Mouse (Mus musculus): ENCODE measurements around the gene Scyl3. TPM values are rescaled to one million over a fixed set of nuclear protein-coding genes. Genes with fewer than 3 reads are reported as not detected.
A peak's percentile ranks its signal among the peaks of the same experiment; 100 is the strongest.

Gene Scyl3
- total RNA-seq (2022): 10 to 100 TPM; 17.4 to 29.5 (median 23.7) TPM

DNA sequence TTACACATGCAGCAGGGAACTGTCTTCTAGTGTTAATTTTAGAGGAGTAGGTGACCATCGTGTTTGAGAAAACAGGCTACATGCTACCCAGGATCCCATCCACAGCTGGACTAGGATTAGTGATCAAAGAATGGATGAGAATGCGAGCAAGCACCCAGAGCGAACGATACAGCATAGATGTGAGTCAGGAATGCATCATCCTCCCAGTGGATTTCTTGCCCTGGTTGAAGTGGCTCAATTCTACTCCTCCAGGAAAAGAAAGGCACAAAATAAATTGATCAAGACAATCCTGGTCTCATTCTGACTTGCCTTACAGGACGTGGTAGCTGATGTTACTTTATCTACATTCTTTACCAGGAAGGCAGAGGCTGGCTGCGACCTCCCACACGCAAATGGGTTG is at the start of gene Scyl3:
Gene Scyl3, plus strand, starts transcription at position 255 of the 400 bp plus-strand sequence.
- DNase-seq: no peak

DNA sequence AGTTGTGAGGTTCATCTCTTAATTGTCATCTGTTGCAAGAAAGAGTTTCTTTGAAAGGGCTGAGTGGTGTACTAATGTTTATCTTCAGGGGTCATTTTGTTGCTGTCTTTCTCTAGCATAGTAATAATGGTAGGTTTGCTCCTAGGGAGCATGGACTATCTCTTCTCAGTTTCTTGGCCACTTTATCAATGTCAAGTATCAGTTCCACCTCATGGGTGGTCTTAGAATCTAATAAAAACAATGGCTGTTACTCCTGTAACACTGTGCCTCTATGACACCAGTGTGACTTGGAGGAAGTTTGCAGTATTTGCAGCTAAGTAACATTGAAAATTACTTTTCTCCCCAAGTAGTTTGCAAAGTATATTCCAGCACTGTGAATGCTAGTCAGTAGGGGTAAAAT is 39.3 kb upstream of the Scyl3 start:
- DNase-seq: no peak

DNA sequence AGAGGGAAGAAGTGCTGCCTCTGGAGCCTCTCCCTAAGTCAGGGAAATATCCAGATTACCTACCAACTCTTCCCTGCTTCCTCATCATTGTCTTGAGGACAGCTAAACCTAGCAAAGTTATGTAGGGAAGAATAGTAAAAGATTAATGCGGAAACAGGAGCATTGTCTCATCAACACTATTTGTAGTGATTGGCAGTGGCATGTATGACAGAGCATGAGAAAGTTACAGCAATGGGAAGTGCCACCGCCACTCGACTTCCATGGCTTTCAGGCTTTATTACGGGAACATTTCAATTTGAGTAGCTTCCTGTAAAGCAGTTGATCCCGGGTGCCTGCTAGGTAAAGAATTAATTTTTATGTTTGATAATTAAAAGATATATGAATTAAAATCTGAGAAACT is 35.6 kb upstream of the Scyl3 start:
- no peak for DNase-seq

DNA sequence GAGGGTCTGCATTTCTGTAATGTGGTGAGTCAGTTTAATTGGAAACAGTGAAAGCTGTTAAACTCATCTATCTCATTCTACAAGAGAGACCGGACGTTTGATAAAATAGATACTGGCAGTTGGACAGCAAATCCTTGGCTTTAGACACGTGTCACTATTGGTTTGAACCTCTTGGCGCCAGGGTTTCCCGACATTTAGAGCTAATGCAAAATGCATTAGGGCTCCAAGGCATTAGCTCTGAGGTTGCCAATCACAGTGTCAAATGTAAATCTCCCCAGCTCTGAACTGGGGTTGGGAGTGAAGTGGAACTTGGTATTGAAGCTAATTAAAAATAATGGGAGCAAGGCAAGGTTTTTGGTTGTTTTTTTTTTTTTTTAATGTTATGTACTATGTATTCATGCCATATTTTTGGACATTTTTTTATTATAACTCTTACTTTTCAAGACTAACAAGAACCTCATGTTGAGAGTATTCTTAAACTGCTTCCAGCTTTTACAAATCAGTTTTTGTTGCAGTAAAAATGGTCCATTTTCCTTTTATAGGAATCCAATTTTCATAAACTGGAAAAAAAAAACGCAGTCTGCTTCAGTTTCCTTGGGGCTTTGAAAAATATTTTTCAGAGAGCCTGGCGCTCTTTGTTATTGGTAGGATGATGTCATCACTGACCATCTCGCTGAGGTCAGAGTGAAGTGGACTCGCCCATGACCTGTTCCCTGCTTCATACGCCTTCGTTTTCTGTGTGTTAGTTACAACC is 34.9 kb upstream of the Scyl3 start:
- no peak for DNase-seq

DNA sequence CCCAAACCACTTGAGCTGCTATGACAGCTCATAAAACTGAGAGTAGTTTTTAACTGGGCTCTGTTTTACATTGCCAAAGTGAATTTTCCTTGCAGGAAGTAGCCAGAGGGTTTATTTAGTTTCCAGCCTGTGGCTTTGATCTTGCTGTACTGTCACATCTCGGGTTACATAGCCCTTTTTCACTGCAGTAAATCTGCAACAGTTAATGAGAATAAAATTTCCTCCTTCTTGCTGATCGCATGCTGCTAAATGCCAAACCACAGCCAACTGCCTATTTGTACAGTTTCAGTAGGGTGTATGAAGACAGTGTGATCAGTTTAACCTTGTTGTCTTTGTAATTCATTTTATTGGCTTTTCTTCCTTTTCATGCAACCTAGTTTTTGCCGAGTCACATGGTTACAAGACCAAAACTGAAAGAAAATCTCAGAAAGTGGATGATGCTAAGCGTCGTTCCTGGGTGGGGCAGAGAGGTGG is 30.6 kb upstream of the Scyl3 start:
- no peak for DNase-seq

DNA sequence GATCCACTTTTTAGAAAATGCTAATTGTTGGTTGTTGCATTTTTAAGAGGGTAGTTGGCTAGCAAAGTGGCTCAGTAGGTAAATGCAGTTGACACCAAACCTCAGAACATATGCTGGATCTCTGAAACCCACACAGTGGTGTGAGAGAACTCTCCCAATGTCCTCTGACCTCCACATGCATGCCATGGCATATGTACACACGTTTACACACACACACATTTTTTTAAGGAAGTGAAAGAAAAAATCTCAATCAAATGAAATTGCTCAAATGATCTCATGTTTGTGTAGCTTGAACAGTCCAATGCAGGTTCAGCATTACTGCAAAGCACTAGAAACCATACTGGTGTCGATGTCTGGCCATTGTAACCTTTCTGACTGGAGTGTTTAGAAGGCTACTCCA is 29.3 kb upstream of the Scyl3 start:
- no peak for DNase-seq

DNA sequence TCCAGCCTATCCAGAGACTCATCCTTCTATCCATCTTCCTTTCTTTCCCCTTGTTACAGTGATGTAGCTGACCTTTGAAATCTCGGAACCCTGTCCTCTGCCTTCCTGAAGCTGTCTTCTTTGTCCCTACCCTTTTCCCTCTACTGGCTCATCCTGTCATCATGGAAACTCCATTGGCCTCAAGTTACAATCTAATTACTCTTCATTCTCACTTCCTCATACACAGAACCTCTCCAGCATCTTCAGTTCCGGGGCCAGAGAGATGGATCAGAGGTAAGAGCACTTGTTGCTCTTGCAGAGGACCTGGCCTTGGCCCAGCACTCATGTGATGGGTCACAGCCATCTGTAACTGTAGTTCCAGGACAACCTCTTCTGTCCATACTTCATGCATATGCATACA is 28.7 kb upstream of the Scyl3 start:
- no peak for DNase-seq

DNA sequence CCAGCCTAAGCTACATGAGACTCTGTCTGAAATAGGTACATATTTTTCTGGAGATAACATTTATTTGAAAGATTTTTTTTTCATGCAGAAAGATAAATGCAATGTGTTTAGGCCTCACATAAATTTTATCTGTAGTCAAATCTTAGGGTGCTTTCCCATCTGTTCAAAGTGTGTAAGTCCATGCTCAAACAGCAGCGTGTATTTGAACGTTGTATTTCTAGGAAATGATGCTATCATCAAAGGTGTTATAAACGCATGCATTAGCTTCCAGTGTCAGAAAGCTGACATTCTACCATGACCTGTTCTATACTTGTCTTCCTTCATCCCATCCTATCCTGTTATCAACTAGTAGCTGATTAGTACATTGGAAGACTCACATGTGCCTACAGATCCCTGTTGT is 25.5 kb upstream of the Scyl3 start:
- no peak for DNase-seq

DNA sequence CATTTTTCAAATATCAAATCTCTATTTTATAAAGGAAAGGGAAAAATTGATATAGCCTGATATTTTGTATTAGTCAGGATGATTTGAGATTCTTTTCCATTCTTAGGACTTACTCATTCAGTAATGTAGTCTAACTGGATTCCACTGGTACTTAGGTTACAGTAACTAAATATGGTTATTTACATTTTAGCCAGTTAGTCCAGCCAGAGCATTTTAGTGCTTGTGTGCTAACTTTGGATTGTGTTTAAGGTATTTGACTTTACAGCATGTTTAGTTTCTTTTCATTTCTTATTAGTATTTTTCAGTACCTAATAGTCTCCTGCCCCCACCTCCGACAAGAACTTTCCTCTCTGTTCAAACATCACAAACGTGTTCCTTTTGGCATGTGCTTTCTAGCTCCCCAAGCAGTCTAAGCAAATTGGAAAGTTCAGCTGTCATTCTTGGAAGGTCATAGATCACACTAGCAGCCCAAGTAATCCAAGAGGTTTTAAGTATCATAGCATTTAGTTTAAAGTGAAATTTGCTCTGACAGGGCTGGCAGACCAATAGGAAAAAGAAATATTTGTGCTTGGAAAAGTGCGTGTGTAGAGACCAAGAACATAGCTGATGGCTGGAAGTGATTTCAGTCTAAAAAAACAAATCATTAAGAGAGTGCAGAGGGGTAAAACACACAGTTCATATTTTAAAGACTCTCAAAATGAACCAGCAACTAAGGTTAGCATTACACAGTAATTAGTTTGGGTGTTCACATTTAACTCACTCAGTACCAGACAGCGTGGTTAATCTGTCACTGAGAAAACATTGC is 21.7 kb upstream of the Scyl3 start:
- no peak for DNase-seq

DNA sequence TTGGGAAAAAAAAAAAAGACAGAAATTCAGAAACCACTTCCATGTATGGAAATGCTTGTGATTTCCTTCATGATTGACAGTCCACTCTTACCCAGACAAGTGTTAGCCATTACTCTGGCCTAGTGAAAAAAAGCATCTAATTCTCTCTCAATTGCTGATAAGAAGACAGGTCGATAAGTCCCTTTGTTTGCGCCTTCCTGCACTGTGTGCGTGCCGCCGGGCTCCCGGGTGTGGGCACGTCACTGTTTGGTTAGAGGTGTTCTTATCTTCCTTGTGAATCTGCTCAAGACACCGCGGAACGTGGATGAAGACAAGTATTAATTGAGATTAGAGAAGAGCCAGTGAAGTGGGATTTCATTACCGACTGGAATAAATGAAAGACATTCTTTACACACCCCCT is 20.5 kb upstream of the Scyl3 start:
- DNase-seq: no peak

DNA sequence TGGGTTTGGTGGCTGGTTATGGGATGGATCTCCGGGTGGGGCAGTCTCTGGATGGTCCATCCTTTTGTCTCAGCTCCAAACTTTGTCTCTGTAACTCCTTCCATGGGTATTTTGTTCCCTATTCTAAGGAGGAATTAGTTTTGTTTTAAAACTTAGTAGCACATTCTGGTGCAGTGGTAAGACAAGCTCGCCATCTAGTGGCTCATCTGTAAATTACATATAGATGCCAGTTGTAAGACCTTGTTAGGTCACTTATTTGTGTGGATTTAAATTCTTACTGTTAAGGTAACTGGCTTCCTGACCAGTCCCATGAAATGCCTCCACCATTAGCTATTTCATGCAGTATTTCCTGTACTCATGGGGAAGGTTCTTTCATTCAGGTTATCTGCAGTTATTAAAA is 18.6 kb upstream of the Scyl3 start:
- no peak for DNase-seq

DNA sequence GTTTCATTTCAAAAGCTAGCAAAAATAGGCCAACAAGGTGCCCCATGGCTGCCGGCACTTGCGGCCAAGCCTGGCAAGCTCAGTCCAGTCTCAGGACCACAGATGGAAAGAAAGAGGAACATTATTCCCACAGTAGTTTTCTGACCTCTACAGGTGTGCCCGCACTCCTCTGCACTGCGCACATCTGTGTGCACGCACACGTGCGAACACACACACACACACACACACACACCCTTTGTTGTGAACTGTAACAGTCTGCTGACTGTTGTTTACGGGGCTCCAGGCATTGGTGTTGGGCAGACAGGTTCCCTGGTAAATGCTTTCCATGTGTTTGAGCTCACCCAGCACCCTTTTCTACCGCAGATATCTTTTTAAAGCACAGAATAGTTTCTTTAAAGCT is 18.1 kb upstream of the Scyl3 start:
- DNase-seq: no peak

DNA sequence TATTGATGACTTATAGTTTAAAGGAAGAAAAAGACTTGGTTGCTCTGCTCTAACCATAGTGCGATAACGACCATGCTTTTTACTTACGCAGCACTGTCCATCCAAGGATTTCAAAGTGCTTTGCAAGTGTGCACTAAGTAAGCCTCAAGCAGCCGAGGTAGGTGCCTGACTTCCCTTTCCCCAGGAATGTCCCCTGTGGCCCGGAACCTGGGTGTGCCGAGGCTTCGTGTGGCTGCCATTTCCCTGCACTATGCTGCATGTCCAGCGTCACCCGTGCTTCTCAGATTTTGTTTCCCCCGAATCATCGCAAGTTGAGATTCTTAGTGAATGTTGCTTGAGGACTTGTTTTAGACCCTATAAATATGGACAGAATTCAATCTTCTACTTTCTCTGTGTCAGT is 16.9 kb upstream of the Scyl3 start:
- no peak for DNase-seq

DNA sequence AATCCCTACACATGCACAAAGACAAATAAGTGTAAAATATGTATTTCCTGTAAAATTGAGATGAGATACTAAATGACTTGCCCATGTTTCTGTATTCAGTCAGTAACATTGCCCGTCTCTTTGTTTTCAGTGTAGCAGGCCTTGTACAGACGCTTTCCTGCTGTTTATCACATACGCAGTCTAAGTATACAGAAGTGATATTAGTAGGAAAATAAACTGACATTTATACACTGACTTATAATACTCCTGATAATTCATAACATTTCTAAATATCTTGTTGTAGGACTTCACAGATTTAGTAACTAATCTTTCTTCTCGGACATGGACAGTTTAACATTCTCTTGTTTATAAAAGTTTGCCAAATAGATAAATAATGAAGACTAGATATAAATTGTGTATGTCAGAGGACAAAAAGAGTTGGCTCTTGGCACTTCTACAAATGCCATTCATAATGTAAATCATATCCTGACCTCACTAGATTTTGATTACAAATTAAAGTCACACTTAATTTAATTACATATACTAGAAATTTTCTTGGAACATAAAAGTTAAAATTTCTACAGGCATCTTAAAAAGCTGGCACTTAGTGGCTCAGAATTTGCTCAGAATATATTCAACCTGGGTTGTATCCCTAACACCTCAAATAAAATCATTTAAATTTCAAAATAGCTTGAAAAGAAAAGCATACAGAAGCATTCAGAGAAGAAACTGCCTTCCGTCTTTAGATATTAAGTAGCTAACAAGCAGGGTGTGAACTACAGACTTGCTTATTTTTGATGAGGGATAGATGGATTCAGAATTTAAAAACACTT is 11.3 kb upstream of the Scyl3 start:
- no peak for DNase-seq

DNA sequence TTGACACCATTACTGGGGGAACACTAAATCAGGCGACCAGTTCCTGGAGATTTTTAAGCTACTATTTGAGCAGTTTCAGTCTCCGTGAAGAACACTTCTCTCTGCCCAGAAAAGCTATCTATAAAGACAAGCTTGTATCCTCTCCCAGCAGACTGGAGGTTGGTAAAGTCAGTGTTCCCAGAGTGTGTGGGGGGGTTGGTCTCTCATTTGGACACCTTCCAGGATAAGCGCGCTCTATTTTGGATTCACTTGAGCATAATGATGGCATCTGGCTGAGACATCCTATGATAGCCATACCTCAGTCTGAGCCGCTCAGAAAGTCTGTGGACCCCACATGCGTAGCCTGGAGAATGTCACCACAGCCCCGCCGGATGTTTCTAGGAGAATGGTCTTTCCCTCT is 4.8 kb upstream of the Scyl3 start:
- no peak for DNase-seq

DNA sequence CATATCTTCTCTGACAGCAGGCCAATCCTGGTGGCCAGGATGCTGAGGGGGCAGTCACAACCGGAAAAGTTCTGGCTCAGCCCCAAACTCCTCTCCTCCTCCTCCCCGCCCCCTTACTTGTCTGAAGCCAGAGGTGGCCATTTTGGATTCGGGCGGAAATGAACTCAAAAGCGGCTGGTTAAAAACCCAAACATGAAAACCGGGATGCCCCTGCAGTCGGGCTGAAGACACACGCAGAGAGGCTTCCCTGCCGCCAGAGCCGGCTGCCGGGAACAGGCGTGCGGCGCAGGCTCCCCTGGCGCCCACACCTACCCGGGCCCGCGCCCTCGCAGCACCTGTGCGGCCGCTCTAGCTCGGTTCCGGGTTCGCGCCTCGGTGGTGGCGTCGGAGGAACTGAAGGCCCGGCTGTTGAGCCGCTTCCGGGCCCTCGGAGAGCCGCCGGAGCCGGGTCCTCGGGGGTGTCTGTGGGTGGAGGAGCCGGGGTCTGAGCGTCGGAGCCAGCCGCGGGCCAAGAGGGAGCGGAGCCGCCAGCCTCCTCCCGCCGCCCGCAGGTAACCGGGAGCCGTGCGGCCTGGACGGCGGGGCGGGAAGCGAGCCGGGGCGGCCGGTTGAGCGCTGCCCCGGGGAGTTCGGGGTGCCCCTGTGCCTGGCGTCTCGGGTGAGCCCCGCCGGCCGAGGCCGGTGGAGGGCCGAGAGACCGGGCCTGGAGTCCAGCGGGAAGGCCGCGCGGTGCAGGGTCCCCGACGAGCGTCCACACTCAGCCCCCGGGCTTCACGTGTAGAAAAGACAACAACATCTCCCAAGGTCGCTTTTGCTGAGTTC is 947 bp downstream of the Scyl3 start:
- peak; percentile 77 for DNase-seq

DNA sequence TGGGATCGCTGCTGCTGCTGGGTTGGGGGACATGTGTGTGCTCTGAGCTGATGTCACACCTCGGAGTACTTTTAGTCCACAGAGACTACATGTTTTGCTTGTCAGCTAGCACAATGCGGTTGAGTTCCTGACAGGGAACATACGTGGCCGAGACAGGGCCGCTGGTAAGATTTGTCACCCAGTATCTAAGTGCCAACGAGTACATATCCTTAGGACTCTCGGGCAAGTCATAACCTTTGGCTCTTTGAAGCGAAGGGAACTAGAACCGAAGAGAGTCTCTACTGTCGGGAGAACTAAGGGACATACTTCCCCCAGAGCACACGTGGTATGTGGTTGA is 1.5 kb downstream of the Scyl3 start:
- no peak for DNase-seq

DNA sequence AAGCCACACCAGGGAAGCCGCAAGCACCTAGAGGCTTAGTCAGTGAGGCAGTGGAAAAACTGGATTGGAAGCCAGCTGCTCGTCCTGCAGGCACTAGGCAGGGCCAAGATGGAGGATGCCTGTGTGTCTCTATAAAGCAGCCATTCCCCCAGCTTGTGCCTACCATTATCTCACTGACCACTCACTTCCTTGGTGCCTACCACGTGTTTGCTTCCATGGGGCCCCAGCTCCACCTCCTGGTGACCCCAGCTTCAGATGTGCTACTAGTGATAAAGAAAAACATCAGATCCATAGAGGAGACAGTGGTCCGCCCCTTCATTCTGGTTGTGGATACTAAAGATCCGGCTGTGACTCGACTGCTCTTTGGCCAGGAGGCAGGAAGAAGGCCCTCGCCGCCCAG is 2.9 kb downstream of the Scyl3 start:
- DNase-seq: no peak

DNA sequence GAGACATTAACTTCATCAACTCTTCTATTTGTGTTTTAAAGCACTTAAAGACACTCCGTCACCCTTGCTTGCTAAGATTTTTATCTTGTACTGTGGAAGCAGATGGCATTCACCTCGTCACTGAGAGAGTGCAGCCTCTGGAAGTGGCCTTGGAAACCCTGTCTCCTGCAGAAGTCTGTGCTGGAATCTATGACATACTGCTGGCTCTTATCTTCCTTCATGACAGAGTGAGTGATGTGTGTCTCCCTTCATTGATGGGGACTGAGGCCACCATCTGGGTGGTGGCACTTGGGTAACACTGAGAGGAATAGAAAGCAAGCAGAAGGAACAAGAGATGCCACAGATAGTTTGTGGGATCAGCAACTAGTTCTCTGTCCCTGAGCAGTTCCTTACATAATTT is 5.7 kb downstream of the Scyl3 start:
- peak; percentile 35 for DNase-seq

DNA sequence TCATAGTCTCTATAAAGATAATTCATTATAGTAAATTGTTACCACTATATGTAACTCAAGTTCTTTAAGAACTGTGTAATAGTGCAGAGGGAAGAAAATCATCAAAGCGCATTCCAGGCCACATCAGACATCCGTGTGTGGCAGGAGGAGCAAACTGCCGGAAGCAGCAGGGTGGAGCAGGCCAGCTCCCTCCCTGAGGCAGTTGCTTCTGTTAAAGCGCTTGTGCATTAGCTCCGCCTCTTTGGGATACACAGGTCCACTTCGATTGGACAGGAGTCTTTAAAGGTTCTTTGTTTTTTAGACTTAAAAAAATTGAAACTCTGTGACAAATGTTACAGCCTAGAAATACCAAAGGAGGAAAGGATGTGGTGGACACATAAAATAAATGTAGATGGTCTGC is 13.2 kb downstream of the Scyl3 start:
- no peak for DNase-seq

DNA sequence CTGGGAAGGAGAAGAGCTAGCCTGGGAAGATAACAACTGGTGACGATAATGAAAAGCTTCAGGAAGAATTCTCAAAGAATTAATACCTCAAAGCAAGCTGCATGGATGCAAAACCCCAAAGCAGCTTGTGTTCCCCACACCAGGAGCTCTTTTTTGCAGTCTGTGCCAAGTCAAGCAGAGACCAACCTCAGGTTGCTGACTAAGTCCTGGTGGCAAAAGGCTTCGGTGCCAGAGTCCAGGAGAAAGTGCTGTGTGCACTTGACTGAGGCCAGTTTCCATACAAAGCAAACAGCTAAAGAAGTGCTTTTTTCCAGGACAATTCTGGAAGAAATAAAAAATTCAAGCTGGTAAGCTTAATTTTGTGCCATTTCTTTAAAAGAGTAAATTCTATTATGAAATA is 24.5 kb downstream of the Scyl3 start:
- no peak for DNase-seq

DNA sequence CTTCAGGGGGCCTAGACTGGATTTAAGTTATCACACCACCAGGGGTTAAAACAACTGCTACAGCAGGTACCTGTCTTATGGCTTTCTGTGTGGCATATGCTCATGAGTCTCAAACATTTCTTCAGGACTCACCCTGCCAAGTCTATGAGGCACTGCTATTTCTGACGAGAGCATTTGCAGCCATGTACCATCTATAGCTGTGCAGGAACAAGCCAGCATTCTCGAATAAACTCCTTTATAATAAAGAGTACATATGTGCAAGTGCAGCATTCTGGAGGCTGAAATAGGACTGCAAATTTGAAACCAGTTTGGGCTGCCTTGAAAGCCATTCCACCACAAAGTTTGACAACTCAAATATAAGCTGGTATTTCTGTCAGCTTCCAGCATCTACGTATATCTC is 29.1 kb downstream of the Scyl3 start:
- DNase-seq: no peak

Measured in adrenal gland, adult 8-10 months (tissue).